Mouse (Mus musculus) left cerebral cortex, postnatal 36 days (tissue): Measurements from ENCODE around the gene Dlgap1. TPM values are rescaled to one million over a fixed set of nuclear protein-coding genes. Genes with fewer than 3 reads are reported as not detected.

ENCODE experiments used
- DNase-seq, 2 experiments: peaks; one replicate each; pipeline ENCODE4 v3.0.0; 2021 to 2022; ENCODE audit warnings: low spot score in 2 of 2, mixed read lengths in 1 of 2
- intact Hi-C: fragments of 180-260 bp; cut with DNase I; formaldehyde crosslinking; loops from one replicate; pipeline ENCODE4 v1.15.1; 2025
- total RNA-seq, 2 experiments: library from RNA; stranded (reverse); gene quantifications; 2 replicates each; pipeline ENCODE4 v1.2.3; 2021

Dlgap1 gene
- total RNA-seq, 2 experiments from 2014 or later: 466 to 468 TPM

DNA sequence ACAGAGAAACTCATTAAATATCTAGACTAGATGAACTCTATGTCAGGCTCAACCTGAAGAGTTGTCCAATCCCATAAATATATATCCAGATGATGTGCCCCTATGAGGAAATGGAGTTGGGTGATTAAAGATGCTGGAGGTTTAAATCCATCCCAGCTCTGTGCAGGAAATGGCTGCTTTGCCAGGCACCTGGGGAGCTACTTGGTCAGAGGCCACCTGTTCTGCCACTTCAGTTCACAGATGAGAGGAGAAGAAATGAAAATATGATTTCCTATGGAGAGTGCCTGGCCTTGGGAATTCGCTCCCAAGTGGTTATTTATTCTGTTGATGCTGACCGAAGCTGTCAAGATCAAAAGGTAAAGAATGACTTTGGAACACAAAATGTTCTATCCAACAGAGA lies 160.3 kb downstream of the Dlgap1 start:
- intact Hi-C loops: no loop called here
- no peak for DNase-seq

GRCm38 (mm10) chr17:70169831-70170230 lies 201.0 kb downstream of the Dlgap1 start:
- intact Hi-C loops: no loop called here
- DNase-seq: no peak

DNA sequence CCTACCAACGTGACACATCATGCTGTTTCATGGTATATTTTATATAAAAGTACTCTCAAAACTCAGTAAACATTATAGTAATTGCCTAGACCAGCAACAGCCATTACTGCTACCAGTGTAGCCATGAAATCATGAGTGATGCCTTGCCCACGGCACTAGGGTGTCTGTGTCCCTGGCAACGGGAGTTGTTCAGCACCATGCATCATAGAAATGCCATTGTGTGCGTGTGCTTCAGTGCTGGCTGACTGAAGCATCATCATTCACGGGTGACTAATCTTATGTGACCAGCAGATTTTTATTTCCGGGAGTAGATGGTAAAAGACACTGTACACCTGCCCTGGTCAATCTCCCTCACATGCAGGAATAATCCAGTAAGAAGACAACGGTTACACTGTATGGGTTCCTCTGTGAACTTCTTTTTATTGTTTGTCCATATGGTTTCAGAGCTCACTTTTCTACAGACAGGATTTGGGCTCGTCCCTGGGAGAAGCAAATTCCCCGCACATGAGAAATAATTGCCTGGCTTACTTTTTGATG lies 203.7 kb downstream of the Dlgap1 start:
- intact Hi-C loops: no loop called here
- no peak for DNase-seq

- DNase-seq: no peak
- intact Hi-C loops: no loop called here
These were observed 205.0 kb downstream of the Dlgap1 start for GRCm38 (mm10) chr17:70173916-70174315.

DNA sequence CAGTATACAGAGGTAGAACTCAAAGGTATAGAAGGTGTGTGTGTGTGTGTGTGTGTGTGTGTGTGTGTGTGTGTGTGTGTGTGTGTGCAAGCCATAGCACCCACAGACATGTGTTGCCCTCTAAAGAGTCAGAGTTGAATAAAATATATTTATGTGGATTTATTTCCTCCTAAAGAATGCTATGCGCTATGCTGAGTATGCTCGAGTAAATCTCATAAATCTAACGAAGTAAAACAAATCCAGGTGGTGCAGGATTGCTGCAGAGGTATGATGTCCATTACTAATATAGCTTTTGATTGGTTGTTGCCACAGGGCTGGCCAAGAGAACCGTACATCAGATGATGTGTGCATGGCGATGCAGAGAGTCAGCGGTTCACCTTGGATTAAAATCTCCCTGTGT lies 222.4 kb downstream of the Dlgap1 start:
- intact Hi-C loops: no loop called here
- no peak for DNase-seq

GRCm38 (mm10) chr17:70222891-70223290 lies 254.0 kb downstream of the Dlgap1 start:
- DNase-seq: no peak
- intact Hi-C loops: no loop called here

GRCm38 (mm10) chr17:70247342-70247741 lies 278.5 kb downstream of the Dlgap1 start:
- intact Hi-C loops: no loop called here
- DNase-seq: no peak

DNA sequence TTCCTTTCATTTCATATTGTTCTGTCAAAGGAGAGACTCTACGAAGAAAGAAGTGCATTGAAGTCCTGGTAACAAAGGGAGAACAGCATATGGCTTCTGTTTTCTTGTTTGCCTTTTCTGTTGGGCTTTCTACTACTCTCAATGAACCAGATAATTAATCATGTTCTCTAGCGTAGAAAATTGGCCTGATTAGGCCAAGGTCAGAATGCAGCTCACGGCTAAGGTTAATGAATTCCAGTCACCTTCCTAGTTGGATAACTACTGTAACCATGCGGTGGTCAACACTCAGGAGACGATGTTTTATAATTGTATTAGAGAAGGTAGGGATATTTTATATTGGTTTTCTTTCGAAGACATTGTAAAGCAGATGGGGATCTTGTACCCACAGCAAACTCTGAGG lies 279.4 kb downstream of the Dlgap1 start:
- no peak for DNase-seq
- intact Hi-C loops: no loop called here

DNA sequence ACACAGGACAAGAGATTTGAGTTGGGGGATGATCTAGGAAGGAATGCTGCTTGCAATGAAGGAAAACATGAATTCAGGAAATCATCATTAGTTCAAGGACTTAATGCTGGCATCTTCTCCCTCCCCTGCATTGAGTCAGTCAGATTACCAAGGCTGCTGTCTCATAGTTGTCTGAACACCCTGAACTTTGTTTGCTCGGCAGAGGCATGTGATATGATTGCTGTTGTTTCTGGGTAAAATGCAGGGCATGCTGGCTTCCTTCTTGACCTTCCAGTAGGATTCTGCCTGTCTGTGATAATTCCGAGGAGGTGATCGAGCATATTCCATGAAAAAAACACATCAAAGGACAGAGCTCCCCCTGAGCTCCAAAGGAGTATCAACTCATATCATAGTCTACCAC lies 283.6 kb downstream of the Dlgap1 start:
- intact Hi-C loops: no loop called here
- DNase-seq: no peak

- DNase-seq: no peak
- intact Hi-C loops: no loop called here
These were observed 287.5 kb downstream of the Dlgap1 start for GRCm38 (mm10) chr17:70256371-70256770.

GRCm38 (mm10) chr17:70263156-70263555 lies 294.3 kb downstream of the Dlgap1 start:
- intact Hi-C loops: no loop called here
- DNase-seq: no peak

DNA sequence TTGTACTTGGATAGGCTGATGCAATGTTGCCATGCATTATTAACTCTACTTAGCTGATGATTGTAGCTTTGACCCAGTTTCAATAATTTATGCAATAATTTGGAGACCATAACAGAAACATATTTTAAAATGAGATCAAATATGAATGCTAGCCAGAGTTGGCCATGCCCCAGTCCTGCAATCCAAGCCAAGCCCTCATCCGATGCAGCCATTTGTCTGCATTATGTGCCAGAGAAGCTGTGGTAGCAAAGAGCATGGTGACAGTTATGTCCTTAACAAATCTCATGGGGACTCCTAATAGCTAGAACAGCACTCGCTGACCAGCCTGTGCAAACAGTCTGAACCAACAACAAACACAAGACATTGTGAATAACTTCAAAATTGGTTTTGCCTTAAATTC lies 303.3 kb downstream of the Dlgap1 start:
- intact Hi-C loops: no loop called here
- no peak for DNase-seq

GRCm38 (mm10) chr17:70287708-70288107 lies 318.8 kb downstream of the Dlgap1 start:
- no peak for DNase-seq
- intact Hi-C loops: no loop called here

DNA sequence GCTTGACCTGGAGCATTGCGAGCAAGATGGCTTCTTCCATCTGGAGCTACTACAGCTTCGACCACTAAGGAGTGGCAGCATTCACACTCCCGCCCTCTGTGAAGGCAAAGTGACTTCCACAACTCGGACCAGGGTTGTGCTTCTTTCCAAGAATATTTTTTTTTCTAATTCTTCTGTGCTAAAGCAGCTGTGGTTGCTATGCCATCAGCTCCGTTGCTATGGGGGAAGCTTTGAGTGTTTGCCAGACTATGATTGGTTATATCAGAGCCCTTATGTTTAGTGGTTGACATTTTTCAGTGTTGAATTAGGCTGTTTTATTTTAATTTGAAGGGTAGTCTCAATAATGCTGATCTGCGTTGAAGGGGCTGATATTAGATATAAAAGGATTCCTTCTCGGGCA lies 325.2 kb downstream of the Dlgap1 start:
- no peak for DNase-seq
- intact Hi-C loops: no loop called here

DNA sequence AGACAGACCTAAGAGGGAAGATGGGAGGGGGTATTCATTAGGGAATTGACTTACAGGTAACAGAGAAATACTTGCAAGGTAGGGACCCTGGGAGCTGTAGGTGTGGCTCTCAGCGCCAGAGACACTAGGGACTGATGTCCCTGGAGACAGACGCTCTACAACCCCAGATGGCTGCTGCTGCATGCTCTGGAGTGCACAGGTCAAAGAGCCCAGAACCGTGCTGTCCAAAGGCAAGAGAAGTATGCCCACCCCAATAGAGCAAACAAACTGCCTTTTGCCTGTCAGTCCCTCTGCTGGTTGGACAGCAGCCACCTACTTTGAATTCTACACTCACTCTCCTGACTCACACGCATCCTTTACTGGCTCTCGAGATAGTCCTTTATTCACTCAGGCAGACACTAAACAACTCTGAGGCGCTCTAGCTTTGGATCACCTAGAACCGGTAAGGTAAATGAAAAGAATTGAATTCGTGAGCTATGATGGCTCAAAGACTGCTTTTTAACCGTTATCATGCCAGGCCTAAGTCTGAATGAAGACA lies 333.1 kb downstream of the Dlgap1 start:
- intact Hi-C loops: loop anchor here (10.0 kb wide), 1 partner anchor 327 kb away; no protein-coding TSS in a partner anchor
- no peak for DNase-seq

DNA sequence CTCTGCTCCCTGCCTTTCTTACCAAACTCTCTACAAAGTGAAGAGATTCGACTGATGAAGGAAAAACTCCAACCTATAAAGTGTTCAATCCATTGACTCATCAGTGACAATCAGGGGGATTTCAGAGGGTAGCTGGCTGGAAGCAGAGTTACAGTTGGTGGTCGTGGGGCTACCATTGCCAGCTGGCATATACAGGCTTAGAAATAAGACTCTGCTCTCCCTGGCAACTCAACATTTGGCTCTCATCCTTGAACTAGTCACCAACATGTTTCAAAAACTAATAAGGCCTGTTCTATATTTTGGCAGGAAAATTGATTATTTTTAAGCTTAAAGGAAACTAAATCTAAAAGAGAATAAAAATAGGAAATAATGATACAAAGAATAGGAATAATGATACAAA lies 333.8 kb downstream of the Dlgap1 start:
- intact Hi-C loops: loop anchor here (10.0 kb wide), 1 partner anchor 328 kb away; no protein-coding TSS in a partner anchor

DNA sequence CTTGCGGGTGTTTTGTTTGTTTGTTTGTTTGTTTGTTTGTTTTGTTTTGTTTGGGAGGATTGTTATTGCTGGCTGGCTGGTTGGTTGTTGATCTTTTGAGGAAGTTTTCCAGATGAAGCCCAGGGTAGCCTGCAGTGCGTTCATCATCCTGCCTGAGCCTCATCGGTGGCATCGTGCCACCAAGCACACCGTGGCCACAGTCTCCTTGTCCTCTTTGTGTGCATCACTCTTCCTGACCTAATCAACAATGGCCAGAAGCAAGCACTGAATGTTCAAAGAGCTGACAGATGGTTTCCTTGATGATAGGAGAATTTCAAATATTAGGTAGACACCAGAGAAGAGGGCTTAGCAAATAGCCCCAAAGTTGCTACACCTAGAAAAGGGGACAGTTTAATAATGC lies 336.1 kb downstream of the Dlgap1 start:
- intact Hi-C loops: loop anchor here (10.0 kb wide), 1 partner anchor 330 kb away; no protein-coding TSS in a partner anchor
- DNase-seq: no peak

More for the DNA sequence above, 333.8 kb downstream of the Dlgap1 start:
- DNase-seq: no peak

DNA sequence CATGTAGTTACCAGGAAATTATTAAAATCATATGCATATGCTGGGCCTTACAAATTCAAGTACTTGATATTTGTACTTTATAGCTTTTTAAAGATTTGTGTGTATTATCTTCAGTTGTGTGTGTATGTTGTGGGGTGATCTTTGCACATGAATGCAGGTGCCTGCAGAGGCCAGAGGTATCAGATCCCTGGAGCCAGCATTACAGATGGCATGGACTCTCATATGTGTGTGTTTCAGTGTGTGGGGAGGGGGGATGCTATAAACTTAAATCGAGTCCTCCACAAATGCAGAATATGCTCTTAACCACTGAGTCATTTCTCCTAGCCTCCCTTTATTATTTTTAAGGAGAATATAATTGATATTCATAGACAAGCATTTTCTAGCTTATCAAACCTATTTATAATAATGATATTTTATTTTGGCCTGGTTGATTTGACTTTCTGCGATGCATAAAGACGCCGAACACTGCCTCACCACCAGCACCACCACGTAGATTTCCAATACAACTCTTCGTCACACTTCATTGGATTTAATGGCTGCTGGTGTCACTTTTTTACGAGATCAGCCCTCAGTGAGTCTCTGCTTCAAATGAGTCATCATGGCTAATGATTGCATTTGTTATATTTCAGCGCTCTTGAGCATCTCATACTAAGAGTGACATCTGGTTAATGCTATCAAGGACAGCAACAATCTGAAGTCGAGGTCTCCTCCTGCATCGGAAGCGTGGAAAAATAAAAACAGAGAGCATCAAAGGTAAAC lies 338.7 kb downstream of the Dlgap1 start:
- DNase-seq: no peak
- intact Hi-C loops: loop anchor here (10.0 kb wide), 1 partner anchor 333 kb away; no protein-coding TSS in a partner anchor

- peak; percentile 43 to 50 for DNase-seq
- intact Hi-C loops: loop anchor here (10.0 kb wide), 1 partner anchor 334 kb away; no protein-coding TSS in a partner anchor
These were observed 339.7 kb downstream of the Dlgap1 start for GRCm38 (mm10) chr17:70308364-70309231.

DNA sequence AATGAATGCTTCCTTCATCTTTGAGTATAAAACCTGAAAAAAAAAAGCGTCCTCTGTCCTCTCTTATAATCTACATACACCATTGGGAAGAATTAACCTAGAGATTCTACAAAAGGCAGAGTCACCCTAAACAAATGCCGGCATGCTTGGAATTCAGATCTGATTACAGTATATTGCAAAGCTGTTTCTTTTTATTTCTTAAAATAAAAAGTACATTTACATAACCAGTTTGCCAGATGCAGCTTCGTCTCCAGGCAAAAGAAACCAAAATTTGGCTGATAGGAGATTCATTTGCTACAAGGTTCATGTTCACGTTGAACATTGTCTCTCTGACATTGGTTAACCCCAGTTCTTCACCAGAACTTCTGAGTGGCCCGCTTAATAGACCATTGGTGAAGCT lies 347.5 kb downstream of the Dlgap1 start:
- intact Hi-C loops: no loop called here
- no peak for DNase-seq
